Mouse (Mus musculus): ENCODE results near the gene Il2. TPM values are rescaled to one million over a fixed set of nuclear protein-coding genes. Genes with fewer than 3 reads are reported as not detected.

Gene Il2
- polyA plus RNA-seq, 1 experiment from 2014 or later, result 0.46 TPM

GRCm38 (mm10) chr3:37128269-37128668 is 2.5 kb upstream of the Il2 start:
- Histone ChIP-seq H3K27me3 (ENCODE audit: control insufficient read depth, insufficient read depth, low read length) (no peaks in the 10 kb centered on the region), H3K9me3 (ENCODE audit: control insufficient read depth, low read length) (no peaks in the 10 kb centered on the region), H3K36me3 (ENCODE audit: control insufficient read depth, insufficient read depth, low read length) (no peaks in the 10 kb centered on the region), H3K27ac (replicated peaks; ENCODE audit: low read depth, low read length) (no peak overlapping the region), H3K4me3 (replicated peaks; ENCODE audit: low read depth, low read length) (no peak overlapping the region), H3K4me1 (ENCODE audit: control insufficient read depth, insufficient read depth, low read length) (no peaks in the 10 kb centered on the region), H3K9ac (replicated peaks; ENCODE audit: low read length) (no peak overlapping the region), H3K4me2 (ENCODE audit: low read length) (no peak overlapping the region)
- DNase-seq (no peak), ATAC-seq (ENCODE audit: low FRiP score, low TSS enrichment) (no peak)
- 60% methylated on average over 4 of the region's 4 CpGs for WGBS

- Histone ChIP-seq H3K4me2 (ENCODE audit: low read length) (no peak overlapping the region), H3K27ac (replicated peaks; ENCODE audit: low read depth, low read length) (no peak overlapping the region), H3K36me3 (ENCODE audit: control insufficient read depth, insufficient read depth, low read length) (no peaks in the 10 kb centered on the region), H3K9me3 (ENCODE audit: control insufficient read depth, low read length) (no peaks in the 10 kb centered on the region), H3K9ac (replicated peaks; ENCODE audit: low read length) (no peak overlapping the region), H3K4me3 (replicated peaks; ENCODE audit: low read depth, low read length) (no peak overlapping the region), H3K4me1 (ENCODE audit: control insufficient read depth, insufficient read depth, low read length) (no peaks in the 10 kb centered on the region), H3K27me3 (ENCODE audit: control insufficient read depth, insufficient read depth, low read length) (no peaks in the 10 kb centered on the region)
- no peak for ATAC-seq (ENCODE audit: low FRiP score, low TSS enrichment)
- DNase-seq, result no peak
- 85% methylated on average over 4 of the region's 4 CpGs for WGBS
These were observed 403 bp upstream of the Il2 start for GRCm38 (mm10) chr3:37126162-37126561.

GRCm38 (mm10) chr3:37090721-37091120 is 35.0 kb downstream of the Il2 start:
- no peak overlapping the region for H3K27ac ChIP-seq (replicated peaks; ENCODE audit: low read depth, low read length)
- no peak for ATAC-seq (ENCODE audit: low FRiP score, low TSS enrichment)
- H3K4me3 ChIP-seq (replicated peaks; ENCODE audit: low read depth, low read length), result no peak overlapping the region

DNA sequence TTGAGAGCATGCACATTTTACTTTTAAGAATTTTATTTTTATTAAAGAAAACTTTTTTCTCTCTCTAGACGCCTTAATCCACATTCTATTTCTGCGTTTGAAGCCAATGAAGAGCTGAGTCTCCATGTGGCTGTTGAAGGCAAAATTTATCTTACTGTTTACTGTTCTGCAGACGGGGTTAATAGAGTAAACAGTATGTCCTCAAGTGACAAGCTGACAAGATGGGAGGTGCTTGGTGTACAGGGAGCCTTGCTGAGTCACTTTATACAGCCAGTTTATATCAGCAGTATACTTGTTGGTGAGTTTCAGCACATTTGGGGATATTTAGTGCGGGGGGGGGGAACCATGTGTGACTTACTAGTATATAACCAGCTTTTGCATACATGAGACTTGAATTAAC is 40.9 kb downstream of the Il2 start:
- Histone ChIP-seq H3K27me3 (ENCODE audit: control insufficient read depth, insufficient read depth, low read length) (no peaks in the 10 kb centered on the region), H3K4me1 (ENCODE audit: control insufficient read depth, insufficient read depth, low read length) (no peaks in the 10 kb centered on the region), H3K9ac (replicated peaks; ENCODE audit: low read length) (no peak overlapping the region), H3K9me3 (ENCODE audit: control insufficient read depth, low read length) (no peaks in the 10 kb centered on the region), H3K27ac (replicated peaks; ENCODE audit: low read depth, low read length) (no peak overlapping the region), H3K4me2 (ENCODE audit: low read length) (no peak overlapping the region), H3K4me3 (replicated peaks; ENCODE audit: low read depth, low read length) (no peak overlapping the region), H3K36me3 (ENCODE audit: control insufficient read depth, insufficient read depth, low read length) (no peaks in the 10 kb centered on the region)
- no peak for ATAC-seq (ENCODE audit: low FRiP score, low TSS enrichment)
- WGBS, result 83% methylated on average over 4 of the region's 4 CpGs
- no peak for DNase-seq

More at GRCm38 (mm10) chr3:37090721-37091120, 35.0 kb downstream of the Il2 start:
- no peaks in the 10 kb centered on the region for H3K9me3 ChIP-seq (ENCODE audit: control insufficient read depth, low read length)
- no peak for DNase-seq
- H3K27me3 ChIP-seq (ENCODE audit: control insufficient read depth, insufficient read depth, low read length), result no peaks in the 10 kb centered on the region
- H3K4me2 ChIP-seq (ENCODE audit: low read length), result no peak overlapping the region
- H3K9ac ChIP-seq (replicated peaks; ENCODE audit: low read length), result no peak overlapping the region
- H3K36me3 ChIP-seq (ENCODE audit: control insufficient read depth, insufficient read depth, low read length), result no peaks in the 10 kb centered on the region
- no peaks in the 10 kb centered on the region for H3K4me1 ChIP-seq (ENCODE audit: control insufficient read depth, insufficient read depth, low read length)

GRCm38 (mm10) chr3:37073211-37073610 is 52.5 kb downstream of the Il2 start:
- ATAC-seq (ENCODE audit: low FRiP score, low TSS enrichment) (no peak), DNase-seq (no peak)
- Histone ChIP-seq H3K27ac (replicated peaks; ENCODE audit: low read depth, low read length) (no peak overlapping the region), H3K9ac (replicated peaks; ENCODE audit: low read length) (no peak overlapping the region), H3K9me3 (ENCODE audit: control insufficient read depth, low read length) (peaks cover 3% of the 10 kb centered on the region; the same call in 1 of the 2 replicates), H3K36me3 (ENCODE audit: control insufficient read depth, insufficient read depth, low read length) (no peaks in the 10 kb centered on the region), H3K4me2 (ENCODE audit: low read length) (no peak overlapping the region), H3K27me3 (ENCODE audit: control insufficient read depth, insufficient read depth, low read length) (no peaks in the 10 kb centered on the region), H3K4me1 (ENCODE audit: control insufficient read depth, insufficient read depth, low read length) (no peaks in the 10 kb centered on the region), H3K4me3 (replicated peaks; ENCODE audit: low read depth, low read length) (no peak overlapping the region)

Other genes starting within 250 kb of the Il2 start
- gene Adad1, start 62.4 kb downstream of the Il2 start, polyA plus RNA-seq (2014; fragmentation: Nextera tagmentation; extraction: Ambion mirVana), result 0.49 TPM in 1 of 2 replicates, not detected in the other
- gene Il21, start 106.7 kb upstream of the Il2 start, polyA plus RNA-seq (2014; fragmentation: Nextera tagmentation; extraction: Ambion mirVana), result not detected in 2 replicates
- gene Bbs12, start 186.6 kb upstream of the Il2 start, polyA plus RNA-seq (2014; fragmentation: Nextera tagmentation; extraction: Ambion mirVana), result 3.9 and 7.0 TPM in 2 replicates
- gene Cetn4, start 186.7 kb upstream of the Il2 start, polyA plus RNA-seq (2014; fragmentation: Nextera tagmentation; extraction: Ambion mirVana), result 0.86 and 1.8 TPM in 2 replicates
- gene Fgf2, start 222.4 kb upstream of the Il2 start, polyA plus RNA-seq (2014; fragmentation: Nextera tagmentation; extraction: Ambion mirVana), result 0.53 and 0.66 TPM in 2 replicates

Measured in midbrain, embryonic 14.5 days (tissue).